Mouse (Mus musculus): ENCODE measurements around the gene Hist1h2bg.

Hist1h2bg gene

DNA sequence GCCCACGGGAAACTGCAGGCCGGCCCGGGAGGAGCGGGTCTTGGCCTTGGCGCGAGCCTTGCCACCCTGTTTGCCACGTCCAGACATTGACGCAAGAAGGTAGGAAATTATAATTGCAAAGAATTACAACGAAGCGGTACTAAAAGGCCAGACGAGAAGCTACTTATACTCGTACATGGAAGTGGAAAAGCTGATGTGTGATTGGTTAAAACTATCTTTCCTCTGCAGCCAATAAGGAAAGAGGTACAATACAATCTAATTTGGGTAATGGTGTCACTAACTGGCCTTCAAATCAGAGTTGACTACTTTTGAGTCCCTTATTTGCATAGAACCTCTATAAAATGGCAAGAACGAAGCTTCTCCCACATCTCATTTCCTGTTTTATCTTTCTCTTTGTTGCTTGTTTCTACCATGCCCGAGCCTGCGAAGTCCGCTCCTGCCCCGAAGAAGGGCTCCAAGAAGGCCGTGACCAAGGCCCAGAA, at the start of gene Hist1h2bg, which contains the start of gene Hist1h2ae:
Gene Hist1h2bg, plus strand, starts transcription at position 375 of the 482 bp plus-strand sequence.
Gene Hist1h2ae, minus strand, starts transcription at position 199 of the 482 bp plus-strand sequence.
- peak; percentile 94 for DNase-seq (ENCODE audit: low read depth)

DNA sequence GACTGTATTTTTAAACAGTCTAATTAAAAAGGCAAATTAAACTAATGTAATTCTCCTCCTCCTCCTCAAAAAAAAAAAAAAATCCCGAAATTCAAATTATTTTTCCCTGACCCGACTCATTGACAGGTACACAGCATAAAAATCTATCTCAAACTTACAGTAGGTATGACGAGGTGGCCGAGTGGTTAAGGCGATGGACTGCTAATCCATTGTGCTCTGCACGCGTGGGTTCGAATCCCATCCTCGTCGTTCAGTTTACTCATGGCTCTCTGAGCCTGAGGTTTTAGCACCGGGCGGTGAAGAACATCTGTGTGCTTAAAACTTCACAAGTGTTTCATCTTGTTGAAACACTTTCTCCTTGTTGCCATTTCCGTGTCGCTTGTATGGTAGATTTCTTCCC, 49.5 kb upstream of the Hist1h2bg start:
- peak; percentile 83 for DNase-seq (ENCODE audit: low read depth)

DNA sequence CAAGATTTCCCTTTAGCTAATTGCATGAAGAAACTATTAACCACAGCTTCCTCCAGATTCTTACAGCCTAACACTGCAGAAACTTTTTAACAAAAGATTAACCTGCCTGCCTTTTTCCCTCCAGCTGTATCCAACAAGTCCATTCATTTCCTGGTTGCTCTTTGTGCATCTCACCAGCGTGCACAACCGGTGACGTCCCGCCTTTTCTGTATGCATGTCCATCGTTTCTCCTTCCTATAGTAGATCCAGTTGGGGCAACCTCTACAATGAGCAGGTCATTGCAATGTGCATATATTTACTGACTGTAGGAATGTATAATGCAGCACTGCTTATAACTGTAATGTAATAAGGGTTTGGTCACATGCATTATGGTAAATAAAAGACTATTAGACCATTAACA, 47.2 kb upstream of the Hist1h2bg start:
- no peak for DNase-seq (ENCODE audit: low read depth)

DNA sequence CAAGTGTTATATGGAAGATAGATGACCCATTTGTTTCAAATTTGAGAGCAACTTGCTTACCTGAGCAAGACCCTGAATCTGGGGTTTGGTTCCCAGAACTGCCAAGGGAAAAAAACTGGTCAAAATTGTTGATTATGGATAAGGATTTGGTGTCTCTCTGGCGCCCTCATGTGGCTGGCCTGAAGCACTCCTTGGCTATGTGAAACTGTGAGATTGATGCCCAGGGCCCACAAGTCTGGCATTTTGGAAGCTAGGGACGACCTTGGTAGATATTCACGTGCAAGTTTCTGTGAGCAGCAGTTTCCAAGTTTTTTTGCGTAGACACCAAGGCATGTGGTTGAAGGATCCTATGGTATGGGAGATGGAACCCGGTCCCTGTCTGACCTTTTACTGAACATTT, 46.5 kb upstream of the Hist1h2bg start:
- DNase-seq (ENCODE audit: low read depth), result peak; percentile 90

DNA sequence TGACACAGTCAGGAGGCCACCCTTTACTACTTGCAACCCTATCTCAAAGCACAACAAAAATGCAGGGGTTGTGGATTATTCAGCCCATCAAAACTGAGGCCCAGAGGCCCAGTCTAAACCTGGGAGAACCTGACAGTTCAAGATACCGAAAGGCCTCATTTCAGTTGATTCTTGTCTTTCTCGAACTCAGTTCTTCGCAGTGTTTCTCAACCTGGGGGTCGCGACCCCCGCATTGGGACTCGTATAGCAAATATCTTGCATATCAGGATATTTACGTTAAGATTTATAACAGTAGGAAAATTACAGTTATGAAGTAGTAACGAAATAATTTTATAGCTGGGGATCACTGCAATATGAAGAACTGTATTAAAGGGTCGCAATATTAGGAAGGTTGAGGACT, 45.3 kb upstream of the Hist1h2bg start:
- DNase-seq (ENCODE audit: low read depth), result no peak

DNA sequence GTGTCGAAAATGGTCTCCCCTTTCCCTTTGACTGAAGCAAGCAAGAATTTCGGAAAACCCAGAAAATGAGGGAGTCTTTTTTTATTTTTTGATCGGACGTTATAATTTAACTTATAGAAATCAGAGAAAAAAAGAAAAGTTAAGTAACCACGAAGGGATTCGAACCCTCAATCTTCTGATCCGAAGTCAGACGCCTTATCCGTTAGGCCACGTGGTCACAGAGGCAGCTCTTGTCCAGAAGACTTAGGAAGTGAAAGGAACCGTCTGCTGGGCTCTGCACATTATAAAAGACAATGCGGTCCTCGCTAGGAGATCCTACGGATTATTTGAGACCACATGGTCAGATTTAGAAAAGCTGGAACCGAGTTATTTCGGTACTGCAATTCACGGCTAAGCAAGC, 44.9 kb upstream of the Hist1h2bg start:
- DNase-seq (ENCODE audit: low read depth), result peak; percentile 96

DNA sequence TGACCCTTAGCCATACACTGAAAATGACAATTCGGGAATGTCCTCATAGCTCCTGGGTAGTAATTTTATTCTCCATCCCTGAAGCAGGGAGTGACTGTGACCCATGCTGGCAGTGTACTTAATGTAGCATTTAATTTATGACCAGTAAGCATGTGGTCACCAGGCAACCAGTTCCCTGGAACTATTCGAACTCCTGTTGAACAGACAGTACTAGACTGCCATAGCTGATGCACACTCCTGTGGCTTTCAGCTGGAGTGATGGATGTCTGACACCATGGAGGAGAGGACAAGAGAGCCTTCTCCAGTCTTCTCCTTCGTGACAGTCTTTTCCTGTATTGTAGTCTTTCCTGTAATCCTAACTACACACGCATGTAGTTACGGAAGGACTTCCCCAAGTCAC, 42.2 kb upstream of the Hist1h2bg start:
- DNase-seq (ENCODE audit: low read depth), result peak; percentile 10

DNA sequence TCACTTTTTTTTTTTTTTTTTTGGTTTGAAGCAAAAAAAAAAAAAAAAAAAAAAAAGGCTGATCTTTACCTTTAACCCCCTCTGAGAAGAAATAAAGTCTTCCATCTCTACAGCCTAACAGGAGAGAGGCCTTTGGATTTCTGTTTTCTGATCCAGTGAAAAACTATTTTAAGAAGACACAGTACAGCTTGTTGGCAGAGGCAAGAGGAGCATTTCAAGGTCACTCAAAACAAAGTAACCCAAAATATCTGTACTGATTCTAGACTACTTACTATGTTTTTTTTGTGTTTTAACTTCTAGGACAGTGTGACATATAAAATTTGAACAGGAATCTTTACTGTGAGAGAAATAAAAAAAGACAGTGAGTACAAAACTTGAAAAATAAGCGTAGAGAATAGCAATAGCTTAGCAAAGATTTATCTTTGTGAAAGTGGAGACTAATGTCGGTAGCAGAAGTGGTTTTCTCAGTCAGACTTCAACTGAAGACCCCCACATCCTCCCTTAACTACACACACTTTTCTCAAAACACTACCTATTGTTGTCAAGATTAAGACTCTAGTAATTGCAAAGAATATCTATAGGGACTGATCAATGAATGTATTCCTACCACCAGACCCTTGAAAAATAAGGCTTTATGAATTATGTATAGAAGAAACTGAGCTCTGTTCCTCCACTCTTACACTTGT, 41.6 kb upstream of the Hist1h2bg start:
- DNase-seq (ENCODE audit: low read depth), result no peak

DNA sequence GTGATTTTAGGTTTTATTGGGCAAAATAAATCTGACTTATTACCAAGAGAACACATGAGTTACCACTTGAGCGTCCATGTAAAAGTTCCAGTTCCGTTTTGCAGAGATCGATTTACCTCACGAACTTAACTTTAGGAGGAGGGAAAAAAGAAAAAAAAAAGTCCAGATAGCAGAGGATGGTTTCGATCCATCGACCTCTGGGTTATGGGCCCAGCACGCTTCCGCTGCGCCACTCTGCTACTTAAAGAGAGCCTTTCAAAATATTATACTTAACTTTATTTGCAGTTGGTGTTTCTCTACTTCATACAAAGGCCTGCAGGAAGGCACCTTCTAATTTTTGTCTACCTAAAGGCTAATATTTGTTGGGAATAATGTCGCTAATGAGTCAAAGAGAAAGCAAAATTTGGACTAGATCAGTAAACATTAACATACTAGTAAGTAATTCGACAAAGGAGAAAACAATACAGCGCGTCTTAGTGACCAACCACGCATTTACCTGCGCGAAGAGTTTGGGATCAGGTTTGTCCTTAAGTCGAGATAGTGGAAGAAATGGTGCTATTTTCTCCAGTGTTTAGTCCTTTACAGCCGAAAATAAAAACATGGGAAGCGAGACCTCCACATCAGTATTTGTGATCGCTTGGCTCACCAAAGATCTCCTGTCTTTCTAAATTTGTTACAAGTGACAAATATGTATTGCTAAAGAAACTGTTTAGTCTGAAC, 40.9 kb upstream of the Hist1h2bg start:
- DNase-seq (ENCODE audit: low read depth), result peak; percentile 90

DNA sequence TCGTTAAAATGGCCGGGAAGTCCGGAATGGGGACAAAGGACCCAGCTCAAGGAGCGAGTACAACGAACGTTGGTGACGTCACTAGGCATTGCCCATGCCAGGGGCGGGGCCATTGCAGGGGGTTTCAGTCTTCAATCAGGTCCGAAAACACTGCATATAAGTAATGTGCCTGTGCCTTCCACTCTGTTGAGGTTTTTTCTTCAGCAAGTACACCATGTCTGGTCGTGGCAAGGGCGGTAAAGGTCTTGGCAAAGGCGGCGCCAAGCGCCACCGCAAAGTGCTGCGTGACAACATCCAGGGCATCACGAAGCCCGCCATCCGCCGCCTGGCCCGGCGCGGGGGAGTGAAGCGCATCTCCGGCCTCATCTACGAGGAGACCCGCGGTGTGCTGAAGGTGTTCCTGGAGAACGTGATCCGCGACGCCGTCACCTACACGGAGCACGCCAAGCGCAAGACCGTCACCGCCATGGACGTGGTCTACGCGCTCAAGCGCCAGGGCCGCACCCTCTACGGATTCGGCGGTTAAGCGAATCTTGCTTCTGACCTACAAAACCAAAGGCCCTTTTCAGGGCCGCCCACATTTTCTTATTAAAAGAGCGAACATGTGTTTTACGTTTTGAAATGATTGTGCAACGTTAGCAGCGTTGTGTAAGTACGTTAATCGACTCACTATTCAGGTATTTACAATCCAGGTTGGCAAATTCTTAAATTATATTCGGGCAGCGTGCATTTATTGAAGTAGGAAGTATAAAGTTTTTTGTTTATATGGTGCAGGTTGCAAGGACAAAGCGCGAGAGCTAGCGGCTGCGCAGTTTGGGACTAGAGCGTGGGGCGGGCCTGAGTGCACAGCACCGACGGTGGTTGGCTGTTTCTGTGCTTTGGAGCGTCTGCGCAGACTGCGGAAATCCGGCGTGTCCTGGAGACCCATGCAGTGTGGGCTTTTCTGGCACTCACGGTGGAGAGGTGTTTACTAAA, 40.0 kb upstream of the Hist1h2bg start, which contains the start of gene Hist1h4h:
Gene Hist1h4h, plus strand, starts transcription at position 150 of the 975 bp plus-strand sequence.
- peak; percentile 98 for DNase-seq (ENCODE audit: low read depth)

DNA sequence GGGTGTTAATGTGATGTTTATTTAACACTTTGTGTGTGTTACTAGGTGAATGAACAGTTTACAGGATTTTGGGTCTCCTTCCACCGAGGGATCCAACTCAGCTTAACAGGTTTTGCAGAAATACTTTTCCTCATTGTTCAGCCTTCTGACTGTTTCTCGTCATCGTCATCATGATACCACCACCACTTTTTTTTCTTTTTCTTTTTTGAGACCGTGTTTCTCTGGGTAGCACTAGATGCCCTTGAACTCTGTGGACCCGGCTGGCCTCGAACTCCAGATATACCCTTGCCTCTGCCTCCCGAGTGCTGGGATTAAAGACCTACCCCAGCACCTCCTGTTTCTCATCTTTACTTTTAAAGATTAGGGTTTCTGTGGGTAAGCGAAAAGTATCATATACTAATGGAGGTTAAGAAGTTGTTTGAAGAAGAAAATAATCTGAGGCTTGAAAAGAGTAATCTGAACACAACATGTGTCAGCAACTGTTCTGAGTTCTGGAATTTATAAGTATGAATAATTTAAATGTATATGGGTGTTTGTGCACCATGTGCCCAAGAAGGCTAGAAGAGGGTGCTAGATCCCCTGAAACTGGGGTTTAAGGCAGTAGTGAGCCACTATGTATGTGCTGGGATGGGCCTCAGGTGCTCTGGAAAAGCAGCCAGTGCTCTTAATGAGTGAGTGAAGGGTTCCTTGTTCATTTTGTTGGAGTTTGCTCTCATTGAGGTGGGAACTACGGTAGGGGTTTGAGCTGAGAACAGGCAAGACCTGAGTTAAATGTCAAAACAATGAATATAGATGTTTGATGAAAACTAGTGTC, 38.7 kb upstream of the Hist1h2bg start:
- DNase-seq (ENCODE audit: low read depth), result peak; percentile 49

DNA sequence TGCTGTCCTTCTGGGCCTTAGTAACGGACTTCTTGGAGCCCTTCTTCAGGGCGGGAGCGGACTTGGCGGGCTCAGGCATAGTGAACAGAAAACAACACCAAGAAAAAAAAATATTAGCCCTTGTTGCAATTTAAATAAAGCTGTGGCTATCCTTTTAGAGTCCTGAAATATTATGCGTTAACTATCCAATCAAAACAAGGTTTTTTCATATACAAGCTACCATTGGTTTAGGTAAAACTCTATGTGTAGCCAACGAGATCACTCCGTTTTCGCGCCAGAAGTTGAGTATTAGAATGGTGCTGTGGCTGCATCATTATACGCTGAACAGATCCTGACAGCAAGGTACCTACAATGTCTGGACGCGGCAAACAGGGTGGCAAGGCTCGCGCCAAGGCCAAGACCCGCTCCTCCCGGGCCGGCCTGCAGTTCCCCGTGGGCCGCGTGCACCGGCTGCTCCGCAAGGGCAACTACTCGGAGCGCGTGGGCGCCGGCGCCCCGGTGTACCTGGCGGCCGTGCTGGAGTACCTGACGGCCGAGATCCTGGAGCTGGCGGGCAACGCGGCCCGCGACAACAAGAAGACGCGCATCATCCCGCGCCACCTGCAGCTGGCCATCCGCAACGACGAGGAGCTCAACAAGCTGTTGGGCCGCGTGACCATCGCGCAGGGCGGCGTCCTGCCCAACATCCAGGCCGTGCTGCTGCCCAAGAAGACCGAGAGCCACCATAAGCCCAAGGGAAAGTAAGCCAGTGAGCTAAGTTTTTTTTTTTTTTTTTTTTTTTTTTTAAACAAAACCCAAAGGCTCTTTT, 37.4 kb upstream of the Hist1h2bg start, which contains the start of gene Hist1h2af:
Gene Hist1h2af, plus strand, starts transcription at position 347 of the 808 bp plus-strand sequence.
- DNase-seq (ENCODE audit: low read depth), result peak; percentile 88

DNA sequence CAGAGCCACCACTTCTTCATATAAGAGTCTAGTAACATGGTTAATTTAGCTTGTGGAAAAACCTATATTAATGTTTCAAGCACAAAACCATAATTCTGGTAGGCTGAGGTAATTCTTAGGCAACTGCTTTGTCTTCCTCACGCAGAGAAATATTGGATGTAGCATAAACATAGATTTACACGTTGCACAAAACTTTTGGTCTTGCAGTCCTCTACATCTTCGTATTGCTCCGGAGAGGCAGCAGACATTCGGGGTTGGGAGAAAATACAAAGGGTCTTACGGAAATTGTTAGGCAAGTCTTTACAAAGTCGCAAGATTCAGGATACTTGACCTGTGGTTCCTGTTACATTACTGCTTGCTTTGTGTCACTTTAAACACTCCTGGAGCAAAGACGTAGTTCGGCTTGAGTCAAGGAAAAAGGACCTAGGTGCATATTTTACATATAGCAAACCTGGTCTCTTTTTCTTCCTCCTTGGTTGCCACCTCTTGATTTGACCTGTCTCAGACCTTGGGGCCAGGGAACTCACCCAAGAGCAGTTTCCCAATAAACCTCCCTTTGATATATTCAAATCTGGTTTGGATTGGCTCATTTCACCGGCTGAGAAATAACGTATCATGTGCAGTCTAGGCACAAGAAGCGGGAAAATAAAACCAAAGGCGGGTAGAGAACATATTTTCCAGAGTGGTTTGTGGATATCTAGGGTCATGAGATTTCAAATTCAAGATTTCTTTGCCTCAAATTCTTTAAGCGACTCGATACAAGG, 36.6 kb upstream of the Hist1h2bg start:
- DNase-seq (ENCODE audit: low read depth), result no peak

DNA sequence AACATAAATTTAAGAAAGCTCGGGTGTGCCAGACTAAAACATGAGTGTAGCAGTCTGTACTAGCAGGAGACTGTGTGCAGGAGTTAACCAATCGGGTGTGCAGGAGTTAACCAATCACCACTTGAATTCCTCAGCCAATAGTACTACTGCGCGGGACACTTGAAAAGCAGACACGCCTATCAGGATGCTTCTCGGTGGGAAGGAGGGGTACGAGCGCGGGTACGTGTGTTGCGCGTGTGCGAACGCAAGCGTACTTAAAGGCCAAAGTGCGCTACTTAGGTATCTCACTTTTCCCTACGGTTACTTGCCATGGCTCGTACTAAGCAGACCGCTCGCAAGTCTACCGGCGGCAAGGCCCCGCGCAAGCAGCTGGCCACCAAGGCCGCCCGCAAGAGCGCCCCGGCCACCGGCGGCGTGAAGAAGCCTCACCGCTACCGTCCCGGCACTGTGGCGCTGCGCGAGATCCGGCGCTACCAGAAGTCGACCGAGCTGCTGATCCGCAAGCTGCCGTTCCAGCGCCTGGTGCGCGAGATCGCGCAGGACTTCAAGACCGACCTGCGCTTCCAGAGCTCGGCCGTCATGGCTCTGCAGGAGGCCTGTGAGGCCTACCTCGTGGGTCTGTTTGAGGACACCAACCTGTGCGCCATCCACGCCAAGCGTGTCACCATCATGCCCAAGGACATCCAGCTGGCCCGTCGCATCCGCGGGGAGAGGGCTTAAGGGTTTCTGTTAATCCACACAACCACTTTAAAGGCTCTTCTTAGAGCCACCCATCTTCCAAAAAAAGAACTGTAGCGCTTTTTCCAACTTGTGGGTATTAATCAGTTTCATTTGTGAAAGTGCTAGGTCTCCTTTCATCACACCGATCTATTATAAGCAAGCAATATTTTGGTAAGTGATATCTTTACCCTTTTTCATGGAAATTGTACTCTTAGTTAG, 35.8 kb upstream of the Hist1h2bg start, which contains the start of gene Hist1h3g:
Gene Hist1h3g, plus strand, starts transcription at position 286 of the 939 bp plus-strand sequence.
- DNase-seq (ENCODE audit: low read depth), result peak; percentile 96

DNA sequence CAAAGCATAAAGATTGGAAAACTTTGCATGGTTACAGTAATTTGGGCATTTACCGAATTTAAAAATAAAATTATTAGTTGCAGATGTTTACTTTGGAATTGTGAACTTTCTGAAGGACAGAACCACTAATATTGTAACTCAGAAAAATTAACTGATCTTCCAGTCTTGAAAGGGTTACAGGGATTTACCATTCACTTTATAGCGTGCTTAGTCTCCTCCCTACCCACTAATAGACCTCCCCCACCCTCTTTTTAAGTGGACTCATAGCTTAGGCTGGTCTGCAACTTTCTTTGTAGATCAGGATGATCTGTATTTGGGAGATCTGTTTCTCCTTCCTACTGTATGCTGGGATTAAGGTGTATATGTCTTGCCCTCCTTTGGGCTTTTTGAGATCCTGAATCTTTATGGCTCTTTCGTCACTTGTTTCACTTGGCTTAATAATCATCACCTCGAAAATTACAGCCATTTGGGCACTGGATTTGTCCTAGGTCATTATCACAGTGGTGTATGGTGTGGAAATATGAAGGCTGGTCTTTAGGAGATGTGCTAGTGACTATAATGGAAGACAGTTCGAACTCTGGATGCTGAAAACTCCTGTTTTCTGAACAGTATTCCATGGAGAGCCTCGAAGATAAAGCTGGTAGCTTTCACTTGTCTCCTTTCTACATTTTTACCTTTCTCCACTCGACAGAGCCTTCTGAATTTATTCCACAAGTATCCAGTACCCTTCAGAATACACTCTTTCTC, 34.9 kb upstream of the Hist1h2bg start:
- no peak for DNase-seq (ENCODE audit: low read depth)

DNA sequence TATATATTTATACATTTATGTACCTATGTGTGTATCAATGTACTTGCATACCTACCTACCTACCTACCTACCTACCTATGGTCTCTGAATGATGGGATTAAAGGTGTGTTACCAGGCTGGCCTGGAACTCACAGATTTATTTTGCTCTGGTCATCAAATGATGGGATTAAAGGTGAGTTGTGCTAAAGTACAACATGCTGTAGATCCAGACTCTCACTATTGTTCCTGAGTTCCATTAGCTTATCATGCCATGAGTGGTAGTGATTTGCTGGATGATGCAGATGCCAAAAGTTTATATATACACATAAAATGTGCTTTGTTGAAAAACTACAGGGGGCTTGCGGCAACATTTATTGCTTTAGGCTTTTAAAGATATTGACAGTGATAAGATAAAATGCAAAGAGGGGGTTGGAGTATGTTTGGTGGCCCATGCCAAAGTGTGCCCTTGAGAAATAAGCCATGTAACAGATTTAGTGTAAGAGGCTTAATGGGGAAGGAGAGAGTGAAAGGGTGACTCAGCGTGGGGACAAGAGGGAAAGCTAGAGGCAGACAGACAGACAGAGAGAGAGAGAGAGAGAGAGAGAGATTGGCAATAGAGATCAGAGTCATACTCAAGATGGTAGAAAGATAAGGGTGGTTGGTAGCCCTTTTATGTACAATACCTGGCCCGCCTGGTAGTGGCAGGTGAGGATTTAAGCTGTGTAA, 34.0 kb upstream of the Hist1h2bg start:
- no peak for DNase-seq (ENCODE audit: low read depth)

DNA sequence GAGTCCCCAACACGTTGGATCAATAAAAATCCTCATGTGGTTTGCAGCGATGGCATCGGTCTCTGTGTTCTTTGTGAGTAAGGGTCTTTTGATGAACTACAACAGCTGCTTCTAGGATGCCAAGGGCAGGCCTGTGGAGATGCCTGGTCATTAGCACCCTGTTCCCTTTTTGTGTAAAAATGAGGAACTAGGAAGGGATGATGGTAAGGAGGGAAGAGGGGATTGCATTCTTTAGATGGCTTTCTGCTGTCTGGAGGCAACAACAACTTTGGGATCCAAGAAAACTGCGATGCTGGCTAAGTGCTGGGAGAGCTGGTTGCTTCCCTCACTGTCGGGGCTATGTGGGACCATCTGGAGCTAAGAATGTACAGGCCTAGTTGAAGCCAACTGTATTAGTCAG, 32.9 kb upstream of the Hist1h2bg start:
- DNase-seq (ENCODE audit: low read depth), result no peak

Measured in induced T-regulatory cell, adult 2 months (primary cell).